Mouse (Mus musculus): ENCODE data around the gene Cldn4. TPM values are rescaled to one million over a fixed set of nuclear protein-coding genes. Genes with fewer than 3 reads are reported as not detected.

Gene Cldn4
- total and polyA plus RNA-seq, 3 experiments = 0.17 to 0.51 TPM; not detected in 1

DNA sequence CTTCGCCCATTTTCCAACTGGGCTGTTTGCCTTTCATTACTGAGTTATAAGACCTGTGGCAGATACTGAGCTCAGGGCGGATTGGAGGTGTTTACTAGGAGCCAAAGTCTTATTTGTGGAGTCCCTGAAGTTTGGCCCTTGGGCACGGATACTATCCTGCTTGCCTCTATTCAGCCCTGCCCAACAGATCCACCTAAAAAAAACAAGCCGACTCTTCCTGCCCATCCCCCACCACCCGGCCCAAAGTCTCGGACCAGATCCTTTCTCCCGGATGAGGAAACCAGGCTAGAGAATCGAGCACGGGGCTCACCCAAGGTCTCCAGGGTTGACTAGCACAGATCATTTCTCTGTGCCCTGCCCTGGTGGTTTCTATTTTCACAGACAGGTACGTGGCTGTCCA lies 34.4 kb upstream of the Cldn4 start:
- H3K4me3 ChIP-seq (replicated peaks in 1 of 3; ENCODE audit: low read depth in 2 of 3, low read length in 2 of 3, poor library complexity in 1 of 3) = no peak overlapping the region

DNA sequence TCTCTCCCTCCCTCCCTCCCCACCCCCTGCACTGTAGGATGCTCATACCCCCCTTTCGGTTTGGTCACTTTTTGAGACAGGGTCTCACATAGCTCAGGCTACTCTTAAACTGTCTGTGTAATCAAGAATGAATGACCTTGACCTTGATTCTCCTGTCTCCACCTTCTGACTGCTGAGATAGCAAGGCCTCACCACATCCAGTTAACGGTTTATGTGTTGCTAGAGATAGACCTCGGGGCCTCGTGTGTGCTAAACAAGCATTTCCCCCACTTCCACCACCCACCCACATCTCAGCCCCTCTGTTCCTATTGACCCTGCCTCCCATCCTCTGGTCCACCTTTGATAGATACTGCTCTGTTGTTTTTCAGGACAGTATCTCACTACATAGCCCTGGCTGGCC lies 31.1 kb upstream of the Cldn4 start:
- Histone ChIP-seq H3K9ac (ENCODE audit: insufficient read depth, low read depth) (no peak overlapping the region), H3K9me3 (replicated peaks; ENCODE audit: low read length) (no peaks in the 10 kb centered on the region), H3K36me3 (replicated peaks in 1 of 2; ENCODE audit: control insufficient read depth in 1 of 2, insufficient read depth in 1 of 2, low read length in 1 of 2) (no peaks in the 10 kb centered on the region), H3K4me1 (ENCODE audit: control insufficient read depth in 1 of 2, insufficient read depth in 2 of 2) (no peaks in the 10 kb centered on the region), H3K4me3 (replicated peaks in 1 of 3; ENCODE audit: low read depth in 2 of 3, low read length in 2 of 3, poor library complexity in 1 of 3) (no peak overlapping the region), H3K27me3 (replicated peaks) (peaks cover 51% of the 10 kb centered on the region), H3K79me2 (replicated peaks; ENCODE audit: control insufficient read depth, extremely low read depth, insufficient read depth, poor library complexity, severe bottlenecking) (no peaks in the 10 kb centered on the region), H3K4me2 (ENCODE audit: insufficient read depth, low read depth, poor library complexity, severe bottlenecking) (no peak overlapping the region), H3K27ac (ENCODE audit: insufficient read depth, low read depth) (no peak overlapping the region)
- DNase-seq (ENCODE audit: extremely low read depth) = no peak
- dilution Hi-C loops (cut with MboI; ENCODE audit: extremely low pct_ligation_motif_present, extremely low pct_unique_long_range_greater_than_20kb, low sequenced_read_pairs) = no loop called here
- in situ Hi-C loops (cut with MboI; ENCODE audit: low pct_ligation_motif_present, low pct_unique_long_range_greater_than_20kb, low sequenced_read_pairs) = no loop called here
- TF ChIP-seq IRF4 (IDR thresholded peaks at IDR 0.05; ENCODE audit: low read depth, low read length) (no peak), CTCF (conservative IDR thresholded peaks at IDR 0.05 in 1 of 2, IDR thresholded peaks at IDR 0.05 in 1 of 2; ENCODE audit: low read depth in 2 of 2, low read length in 2 of 2) (no peak), ZKSCAN1 (IDR thresholded peaks at IDR 0.05; ENCODE audit: borderline replicate concordance, low read depth, low read length) (no peak), TCF12 (IDR thresholded peaks at IDR 0.05; ENCODE audit: low read depth, low read length) (no peak), ZMIZ1 (IDR thresholded peaks at IDR 0.05; ENCODE audit: low read depth, low read length) (no peak), RAD21 (IDR thresholded peaks at IDR 0.05; ENCODE audit: low read depth, low read length) (no peak), GABPA (IDR thresholded peaks at IDR 0.05; ENCODE audit: insufficient replicate concordance, low read depth, low read length) (no peak), PAX5 (IDR thresholded peaks at IDR 0.05; ENCODE audit: low read length) (no peak), RCOR1 (conservative IDR thresholded peaks at IDR 0.05; ENCODE audit: low read depth, low read length) (no peak), TBP (conservative IDR thresholded peaks at IDR 0.05; ENCODE audit: low read depth, low read length) (no peak)

More for the DNA sequence above, 34.4 kb upstream of the Cldn4 start:
- TF ChIP-seq MYC (IDR thresholded peaks at IDR 0.05; ENCODE audit: low read depth, low read length) = no peak
- no peak for TF ChIP-seq CHD1 (IDR thresholded peaks at IDR 0.05; ENCODE audit: low read depth, low read length)
- no peak for TF ChIP-seq MAZ (IDR thresholded peaks at IDR 0.05; ENCODE audit: low read depth, low read length)
- TF ChIP-seq RAD21 (IDR thresholded peaks at IDR 0.05; ENCODE audit: low read depth, low read length) = no peak
- TF ChIP-seq MXI1 (IDR thresholded peaks at IDR 0.05; ENCODE audit: low read depth, low read length) = no peak
- TF ChIP-seq MAX (IDR thresholded peaks at IDR 0.05; ENCODE audit: low read length) = no peak
- TF ChIP-seq POLR2AphosphoS2 (IDR thresholded peaks at IDR 0.05; ENCODE audit: low read depth, low read length) = no peak
- Histone ChIP-seq H3K4me2 (ENCODE audit: insufficient read depth, low read depth, poor library complexity, severe bottlenecking) (no peak overlapping the region; the same call in 1 of the 2 replicates), H3K27me3 (replicated peaks) (peaks cover 33% of the 10 kb centered on the region), H3K4me1 (ENCODE audit: control insufficient read depth in 1 of 2, insufficient read depth in 2 of 2) (no peaks in the 10 kb centered on the region), H3K9me3 (replicated peaks; ENCODE audit: low read length) (no peaks in the 10 kb centered on the region), H3K9ac (ENCODE audit: insufficient read depth, low read depth) (no peak overlapping the region), H3K27ac (ENCODE audit: insufficient read depth, low read depth) (no peak overlapping the region), H3K36me3 (replicated peaks in 1 of 2; ENCODE audit: control insufficient read depth in 1 of 2, insufficient read depth in 1 of 2, low read length in 1 of 2) (no peaks in the 10 kb centered on the region), H3K79me2 (replicated peaks; ENCODE audit: control insufficient read depth, extremely low read depth, insufficient read depth, poor library complexity, severe bottlenecking) (no peaks in the 10 kb centered on the region)
- dilution Hi-C loops (cut with MboI; ENCODE audit: extremely low pct_ligation_motif_present, extremely low pct_unique_long_range_greater_than_20kb, low sequenced_read_pairs) = no loop called here
- DNase-seq (ENCODE audit: extremely low read depth) = no peak
- in situ Hi-C loops (cut with MboI; ENCODE audit: low pct_ligation_motif_present, low pct_unique_long_range_greater_than_20kb, low sequenced_read_pairs) = no loop called here
